Mouse (Mus musculus) megakaryocyte, embryonic 14.5 days (primary cell): Measurements from ENCODE around the gene Gabpb2. TPM values are rescaled to one million over a fixed set of nuclear protein-coding genes. Genes with fewer than 3 reads are reported as not detected.

Experiments
- H3K27me3 ChIP-seq: replicated peaks from 2 replicates; pipeline ENCODE3; 2012; ENCODE audit warnings: inconsistent platforms
- H3K36me3 ChIP-seq: replicated peaks from 2 replicates; pipeline ENCODE3; 2012; ENCODE audit warnings: low read length, inconsistent platforms, mixed read lengths
- H3K4me1 ChIP-seq: 2 replicates; pipeline ENCODE4 v1.6.1; 2012; ENCODE audit warnings: inconsistent platforms
- H3K4me3 ChIP-seq: replicated peaks from 2 replicates; pipeline ENCODE3; 2012; ENCODE audit warnings: moderate library complexity, mild to moderate bottlenecking, inconsistent platforms
- H3K9me3 ChIP-seq: 2 replicates; pipeline ENCODE4 v1.6.1; 2012; ENCODE audit warnings: inconsistent platforms
- FLI1 ChIP-seq: IDR thresholded peaks from 2 replicates; pipeline ENCODE4 v1.6.1; 2012; ENCODE audit warnings: low read length, inconsistent platforms, mixed read lengths
- GATA1 ChIP-seq: IDR thresholded peaks from 3 replicates; pipeline ENCODE4 v1.6.1; 2012; ENCODE audit warnings: mixed read lengths, low read length, inconsistent platforms, borderline replicate concordance
- polyA plus RNA-seq: library from polyadenylated mRNA; stranded (reverse); fragments of >175 nt; gene quantifications from 2 replicates; pipeline ENCODE4 v1.2.3, GENCODE M21; 2012; ENCODE audit warnings: low replicate concordance; ENCODE audit not compliant: insufficient read depth

Gene Gabpb2
- polyA plus RNA-seq, 1 experiment = 0.60 TPM

- peaks cover 59% of the 10 kb centered on the region for H3K4me1 ChIP-seq
- H3K27me3 ChIP-seq = peaks cover 29% of the 10 kb centered on the region
- H3K36me3 ChIP-seq = peaks cover 8% of the 10 kb centered on the region
- no peak overlapping the region for H3K4me3 ChIP-seq
- H3K9me3 ChIP-seq = peaks cover 7% of the 10 kb centered on the region; the same call in 1 of the 2 replicates
- TF ChIP-seq GATA1 (no peak), FLI1 (no peak)
These were observed 41.2 kb downstream of the Gabpb2 start for GRCm38 (mm10) chr3:95176500-95176899.

DNA sequence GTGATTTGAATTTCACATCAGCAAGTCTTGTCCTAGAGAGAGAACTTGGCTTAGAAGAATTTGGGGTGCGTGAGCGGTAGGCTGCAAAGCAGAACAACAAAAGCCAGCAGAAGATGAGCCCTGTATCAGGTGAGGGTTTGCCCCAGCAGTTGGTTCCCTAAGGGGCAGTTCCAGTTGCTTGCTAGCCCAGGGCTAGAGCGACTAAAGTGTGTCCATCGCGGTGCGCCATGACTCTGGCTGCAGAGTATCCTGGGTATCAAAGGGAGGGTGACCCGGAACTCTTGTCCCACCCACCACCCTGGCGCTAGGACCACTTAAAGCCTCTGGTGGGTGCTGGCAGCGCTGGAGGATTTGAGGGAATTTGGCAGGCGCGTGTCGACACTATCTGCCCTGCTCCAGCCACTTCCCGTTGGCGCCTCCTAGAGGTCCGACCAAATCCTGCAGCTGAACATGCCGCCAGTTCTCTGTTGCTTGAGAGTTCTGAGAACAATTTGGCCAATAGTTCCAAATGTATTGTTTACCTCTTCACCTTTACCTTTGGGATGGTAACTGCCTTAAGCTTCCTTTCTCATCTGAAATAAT lies 43.6 kb downstream of the Gabpb2 start:
- Histone ChIP-seq H3K4me3 (peak overlapping the region; percentile 88), H3K4me1 (peaks cover 48% of the 10 kb centered on the region), H3K27me3 (peaks cover 53% of the 10 kb centered on the region), H3K9me3 (peaks cover 7% of the 10 kb centered on the region; the same call in 1 of the 2 replicates), H3K36me3 (no peaks in the 10 kb centered on the region)
- no peak for TF ChIP-seq FLI1
- no peak for TF ChIP-seq GATA1

DNA sequence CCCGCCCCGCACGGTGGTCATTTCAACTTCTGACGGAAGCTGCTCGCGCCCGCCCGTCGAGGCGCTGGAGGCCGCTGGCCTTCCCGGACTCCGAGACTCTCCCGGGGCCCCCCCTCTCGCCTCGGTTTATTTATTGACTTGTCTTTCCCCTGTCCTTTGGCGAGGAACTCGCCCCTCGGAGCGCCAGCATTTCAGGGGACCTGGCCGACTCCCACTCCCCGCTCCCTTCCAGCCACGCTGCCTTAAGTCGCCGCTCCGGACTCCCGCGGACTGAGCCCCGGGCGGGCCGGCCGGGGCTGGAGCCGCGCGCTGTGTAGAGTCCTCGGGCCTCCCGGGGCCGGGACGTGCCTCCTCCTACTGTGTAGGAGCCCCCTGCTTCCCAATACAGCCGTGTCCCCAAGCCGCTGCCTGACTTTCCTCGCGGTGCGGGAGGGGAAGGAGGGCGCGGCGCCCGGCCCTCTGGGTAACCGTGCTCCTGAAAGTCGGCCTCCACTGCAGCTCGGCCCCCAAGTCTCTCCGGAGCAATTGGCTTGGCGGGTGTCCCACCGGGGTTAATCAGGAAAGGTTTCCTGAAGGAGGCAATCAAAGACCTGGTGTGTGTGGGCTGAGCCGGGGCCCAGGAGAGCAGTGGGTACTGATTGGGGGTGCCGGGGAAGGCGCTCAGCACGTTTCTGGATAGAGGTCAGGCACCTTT lies 44.3 kb downstream of the Gabpb2 start:
- Histone ChIP-seq H3K4me1 (peaks cover 48% of the 10 kb centered on the region), H3K27me3 (peaks cover 60% of the 10 kb centered on the region), H3K36me3 (no peaks in the 10 kb centered on the region), H3K9me3 (peaks cover 7% of the 10 kb centered on the region; the same call in 1 of the 2 replicates), H3K4me3 (peak overlapping the region; percentile 88)
- no peak for TF ChIP-seq GATA1
- TF ChIP-seq FLI1 = no peak

DNA sequence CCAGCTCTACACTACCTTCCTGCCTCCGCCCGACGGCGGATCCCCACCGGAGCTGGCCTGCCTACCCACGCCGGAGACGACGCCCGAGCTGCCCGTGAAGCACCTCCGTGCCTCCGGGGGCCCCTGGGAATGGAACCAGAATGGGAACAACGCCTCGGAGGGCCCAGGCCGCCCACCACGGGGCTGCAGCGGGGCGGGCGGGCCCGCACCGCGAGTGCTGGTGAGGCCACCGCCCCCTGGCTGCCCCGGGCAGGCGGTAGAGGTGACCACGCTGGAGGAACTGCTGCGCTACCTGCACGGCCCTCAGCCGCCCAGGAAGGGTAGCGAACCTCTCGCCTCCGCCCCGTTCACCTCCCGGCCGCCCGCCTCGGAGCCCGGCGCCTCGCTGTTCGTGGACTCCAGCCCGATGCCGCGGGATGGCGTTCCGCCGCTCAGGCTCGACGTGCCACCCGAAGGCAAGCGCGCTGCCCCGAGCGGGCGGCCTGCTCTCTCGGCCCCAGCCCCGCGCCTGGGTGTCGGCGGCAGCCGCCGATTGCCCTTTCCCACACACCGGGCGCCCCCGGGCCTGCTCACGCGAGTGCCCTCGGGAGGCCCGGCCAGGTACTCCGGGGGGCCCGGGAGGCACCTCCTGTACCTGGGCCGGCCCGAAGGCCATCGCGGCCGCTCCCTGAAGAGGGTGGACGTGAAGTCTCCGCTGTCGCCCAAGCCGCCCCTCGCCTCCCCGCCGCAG lies 45.0 kb downstream of the Gabpb2 start:
- H3K9me3 ChIP-seq = peaks cover 7% of the 10 kb centered on the region; the same call in 1 of the 2 replicates
- TF ChIP-seq FLI1 (no peak), GATA1 (no peak)
- H3K4me1 ChIP-seq = peaks cover 51% of the 10 kb centered on the region
- no peaks in the 10 kb centered on the region for H3K36me3 ChIP-seq
- peak overlapping the region; percentile 88 for H3K4me3 ChIP-seq
- H3K27me3 ChIP-seq = peaks cover 67% of the 10 kb centered on the region

DNA sequence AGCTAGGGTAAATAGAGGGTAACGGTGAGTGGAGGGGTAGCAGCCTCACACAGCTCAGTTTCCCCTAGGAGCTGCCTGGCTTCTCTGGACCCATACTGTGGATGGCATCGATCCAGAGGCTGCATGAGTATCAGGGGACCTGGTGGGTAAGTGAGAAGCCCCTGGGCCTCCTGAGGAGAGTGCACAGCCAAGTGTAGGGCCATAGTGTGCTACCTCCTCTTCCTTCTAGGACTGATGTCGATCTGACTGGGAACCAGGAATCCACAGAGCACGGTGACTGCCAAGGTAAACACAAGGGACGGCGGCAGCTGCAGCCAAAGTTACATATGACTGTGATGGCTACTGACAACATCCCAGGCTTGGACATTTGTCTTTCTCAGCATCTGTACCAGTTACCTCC lies 46.6 kb downstream of the Gabpb2 start:
- H3K4me1 ChIP-seq = peaks cover 44% of the 10 kb centered on the region
- H3K4me3 ChIP-seq = no peak overlapping the region
- TF ChIP-seq FLI1 = no peak
- no peak for TF ChIP-seq GATA1
- peaks cover 7% of the 10 kb centered on the region; the same call in 1 of the 2 replicates for H3K9me3 ChIP-seq
- H3K36me3 ChIP-seq = no peaks in the 10 kb centered on the region
- peaks cover 79% of the 10 kb centered on the region for H3K27me3 ChIP-seq

DNA sequence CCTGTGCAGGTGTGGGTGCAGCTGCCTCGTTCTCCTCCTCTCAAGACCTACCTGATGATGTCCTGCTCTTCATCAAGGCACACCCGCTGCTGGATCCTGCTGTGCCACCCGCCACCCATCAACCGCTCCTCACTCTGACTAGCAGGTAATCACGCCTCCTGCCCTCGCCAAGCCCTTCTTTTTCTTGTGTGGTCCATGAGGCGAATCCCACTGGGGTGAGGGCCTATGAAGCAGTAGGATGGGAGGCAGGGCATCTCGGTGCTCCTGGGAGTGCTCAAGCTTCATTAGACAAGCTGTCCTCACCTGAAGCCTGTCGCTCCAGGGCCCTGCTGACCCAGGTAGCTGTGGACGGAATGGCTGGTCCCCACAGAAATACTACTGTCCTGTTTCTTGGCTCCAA lies 47.7 kb downstream of the Gabpb2 start:
- H3K4me1 ChIP-seq = peaks cover 36% of the 10 kb centered on the region
- H3K4me3 ChIP-seq = no peak overlapping the region
- H3K27me3 ChIP-seq = peaks cover 86% of the 10 kb centered on the region
- H3K9me3 ChIP-seq = peaks cover 7% of the 10 kb centered on the region; the same call in 1 of the 2 replicates
- TF ChIP-seq FLI1 (no peak), GATA1 (no peak)
- no peaks in the 10 kb centered on the region for H3K36me3 ChIP-seq

DNA sequence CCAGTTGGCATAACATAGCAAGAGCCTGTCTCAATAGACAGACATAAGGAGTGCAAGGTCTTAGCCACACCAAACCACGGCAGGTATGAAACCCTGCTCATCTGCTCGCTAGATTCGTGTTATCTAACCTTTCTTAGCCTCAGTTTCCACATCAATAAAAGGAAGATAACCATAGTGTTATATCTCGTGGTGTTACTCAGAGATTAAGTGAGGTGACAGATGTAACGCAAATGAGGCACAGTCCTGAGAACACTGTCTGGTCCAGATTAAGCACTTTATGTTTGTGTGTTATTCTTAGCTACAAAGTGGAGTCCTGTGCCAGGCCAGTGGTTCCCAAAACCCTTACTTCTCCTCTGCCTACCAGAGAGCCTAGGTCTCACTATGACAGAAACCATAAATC lies 52.9 kb downstream of the Gabpb2 start:
- Histone ChIP-seq H3K4me1 (peaks cover 43% of the 10 kb centered on the region), H3K36me3 (no peaks in the 10 kb centered on the region), H3K9me3 (no peaks in the 10 kb centered on the region), H3K4me3 (no peak overlapping the region), H3K27me3 (peaks cover 88% of the 10 kb centered on the region)
- TF ChIP-seq FLI1 (no peak), GATA1 (no peak)

DNA sequence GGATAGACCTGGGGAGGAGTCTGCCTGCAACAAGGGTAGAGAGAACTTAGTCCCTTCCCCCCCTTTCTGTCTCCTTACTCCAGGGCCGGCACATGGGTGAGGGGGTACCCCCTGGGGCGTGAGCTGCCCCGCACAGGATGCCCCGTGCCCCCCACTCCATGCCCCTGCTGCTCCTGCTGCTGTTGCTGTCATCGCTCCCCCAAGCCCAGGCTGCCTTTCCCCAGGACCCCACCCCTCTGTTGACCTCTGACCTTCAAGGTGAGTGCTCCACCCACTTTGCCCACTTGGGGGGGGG lies 53.5 kb downstream of the Gabpb2 start:
- no peaks in the 10 kb centered on the region for H3K36me3 ChIP-seq
- H3K27me3 ChIP-seq = peaks cover 82% of the 10 kb centered on the region
- peaks cover 50% of the 10 kb centered on the region for H3K4me1 ChIP-seq
- H3K4me3 ChIP-seq = no peak overlapping the region
- TF ChIP-seq FLI1 = no peak
- no peak for TF ChIP-seq GATA1
- H3K9me3 ChIP-seq = no peaks in the 10 kb centered on the region

- Histone ChIP-seq H3K27me3 (peaks cover 76% of the 10 kb centered on the region), H3K4me1 (peaks cover 53% of the 10 kb centered on the region), H3K9me3 (no peaks in the 10 kb centered on the region), H3K4me3 (no peak overlapping the region), H3K36me3 (no peaks in the 10 kb centered on the region)
- TF ChIP-seq FLI1 (no peak), GATA1 (no peak)
These were observed 54.1 kb downstream of the Gabpb2 start for GRCm38 (mm10) chr3:95163419-95164255.

- Histone ChIP-seq H3K27me3 (peaks cover 63% of the 10 kb centered on the region), H3K36me3 (no peaks in the 10 kb centered on the region), H3K4me1 (peaks cover 49% of the 10 kb centered on the region), H3K9me3 (no peaks in the 10 kb centered on the region), H3K4me3 (no peak overlapping the region)
- no peak for TF ChIP-seq FLI1
- TF ChIP-seq GATA1 = no peak
These were observed 55.4 kb downstream of the Gabpb2 start for GRCm38 (mm10) chr3:95162345-95162628.
